Mouse (Mus musculus) myocyte (in vitro differentiated cells): ENCODE results near the gene Taf5.

Experiments used
- POLR2A ChIP-seq: IDR thresholded peaks from one replicate; pipeline ENCODE4 v1.6.1; 2011; ENCODE audit warnings: low read depth, mild to moderate bottlenecking, control low read depth, moderate library complexity; ENCODE audit not compliant: insufficient read length
- POLR2AphosphoS2 ChIP-seq: IDR thresholded peaks from one replicate; pipeline ENCODE4 v1.6.1; 2011; ENCODE audit warnings: low read depth, control low read depth; ENCODE audit not compliant: insufficient read length
- USF1 ChIP-seq: IDR thresholded peaks from one replicate; pipeline ENCODE4 v1.6.1; 2011; ENCODE audit warnings: low read depth, mild to moderate bottlenecking, control low read depth, moderate library complexity

DNA sequence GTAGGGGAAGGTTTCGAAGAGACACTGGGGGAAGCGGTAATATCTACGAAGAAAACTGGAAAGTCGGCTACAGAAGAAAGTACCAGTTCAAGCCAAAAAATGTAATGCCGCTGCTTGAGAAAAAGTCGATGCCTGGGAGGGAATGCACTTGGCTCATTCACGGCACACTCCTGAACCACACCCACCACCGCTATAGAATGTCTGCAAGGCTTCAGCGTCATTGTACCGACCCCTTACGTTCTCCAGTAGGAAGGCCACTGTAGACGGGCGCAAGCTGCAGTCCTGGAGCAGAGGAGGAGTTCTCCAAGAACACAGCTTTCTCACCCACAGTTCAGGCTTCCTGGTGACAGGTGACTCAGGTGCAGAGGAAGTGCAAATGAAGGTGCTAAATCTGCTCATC, 44.0 kb upstream of the Taf5 start:
- TF ChIP-seq POLR2AphosphoS2 (no peak), POLR2A (no peak), USF1 (no peak)
